8 mouse cellular contexts compared by ENCODE assay signal in genomic region chr13:67682959-67683735, GRCm38 (mm10). TPM values are rescaled to one million over a fixed set of nuclear protein-coding genes. Genes with fewer than 3 reads are reported as not detected.
DNase-seq lines count a peak whose midpoint lies in the region; ATAC-seq and TF ChIP-seq lines count a peak whose summit lies in the region.
"Not testable (repeated sequence)": the region's sequence is repeated elsewhere in the genome, so short reads cannot be mapped to it uniquely, and the experiment has no call there.

No protein-coding gene starts in this region.

- H3K36me3 ChIP-seq in megakaryocyte, embryonic 14.5 days (replicated peaks; ENCODE audit: low read length), result not testable (repeated sequence)

- peak; percentile 60 to 68 for DNase-seq in gastrocnemius, adult 8-10 months (ENCODE audit: low spot score in 2 of 2)
- peak; percentile 79 for DNase-seq in hindlimb bud, embryonic 11.5 days (ENCODE audit: extremely low spot score, low read depth, low spot score)
- DNase-seq in left cerebral cortex, adult 8-10 months (ENCODE audit: low spot score in 2 of 2), result peak; percentile 75 to 90
- peak; percentile 88 to 94 for DNase-seq in right cerebral cortex, postnatal 10 days (ENCODE audit: low spot score in 2 of 2)
- DNase-seq in urinary bladder, postnatal 25 days (ENCODE audit: low spot score), result peak; percentile 69

- peak overlapping the region; percentile 63 for H3K4me3 ChIP-seq in cortical plate, adult 2 months (ENCODE audit: insufficient read depth, low read length)
- peak overlapping the region; percentile 93 for H3K4me3 ChIP-seq in megakaryocyte, embryonic 14.5 days (replicated peaks)

- not testable (repeated sequence) for TF ChIP-seq CTCF in cortical plate, adult 2 months (IDR thresholded peaks at IDR 0.05; ENCODE audit: extremely low read depth, insufficient read depth, low read length)

- not testable (repeated sequence) for H3K27ac ChIP-seq in cortical plate, adult 2 months (ENCODE audit: insufficient read depth, low read length)

- peak; percentile 70; the same call in 1 of the 2 replicates for TF ChIP-seq POLR2A in cortical plate, adult 2 months (IDR thresholded peaks at IDR 0.05; ENCODE audit: extremely low read depth, insufficient read depth, low read length)

- H3K4me1 ChIP-seq in cortical plate, adult 2 months (ENCODE audit: control insufficient read depth, insufficient read depth, low read length), result not testable (repeated sequence)
- H3K4me1 ChIP-seq in megakaryocyte, embryonic 14.5 days, result peaks cover 12% of the 10 kb centered on the region

- not testable (repeated sequence) for H3K9me3 ChIP-seq in megakaryocyte, embryonic 14.5 days

- ATAC-seq in activated CD4-positive, CD25-positive, alpha-beta regulatory T cell, adult 4 months, result peak; percentile 99

- H3K27me3 ChIP-seq in megakaryocyte, embryonic 14.5 days (replicated peaks), result not testable (repeated sequence)

RNA-seq across cellular contexts. Expression of gene Zfp738, which starts 3.7 kb away (rescaled TPM):
- 10 to 100 TPM; 11.9 to 16.7 TPM for polyA plus RNA-seq in activated CD4-positive, CD25-positive, alpha-beta regulatory T cell, adult 4 months (2017; shearing (Covaris generic))
- 11.9 and 13.8 TPM in 2 replicates for polyA plus RNA-seq in cortical plate, adult 2 months (2012; rRNA removed)
- 1 to 10 TPM; 3.1 to 4.8 (median 3.6) TPM for total RNA-seq in gastrocnemius, adult 8-10 months (2022)
- total RNA-seq in left cerebral cortex, adult 8-10 months (2022), result 10 to 100 TPM; 21.5 to 29.8 (median 22.6) TPM
- 0.26 and 3.6 TPM in 2 replicates for polyA plus RNA-seq in megakaryocyte, embryonic 14.5 days (2012; ENCODE audit: insufficient read depth, low replicate concordance)

RNA-seq across cellular contexts. Expression of gene Zfp729a, which starts 45.6 kb away (rescaled TPM):
- polyA plus RNA-seq in activated CD4-positive, CD25-positive, alpha-beta regulatory T cell, adult 4 months (2017; shearing (Covaris generic)), result 1 to 10 TPM; 6.7 to 8.0 TPM
- 3.8 and 4.4 TPM in 2 replicates for polyA plus RNA-seq in cortical plate, adult 2 months (2012; rRNA removed)
- total RNA-seq in gastrocnemius, adult 8-10 months (2022), result 1 to 10 TPM; 2.1 to 3.6 (median 2.7) TPM
- total RNA-seq in left cerebral cortex, adult 8-10 months (2022), result 10 to 100 TPM in 3 of 4 experiments, 1 to 10 TPM in 1; 7.8 to 13.7 (median 10.4) TPM
- polyA plus RNA-seq in megakaryocyte, embryonic 14.5 days (2012; ENCODE audit: insufficient read depth, low replicate concordance), result 0.26 TPM in 1 of 2 replicates, not detected in the other

RNA-seq across cellular contexts. Expression of gene Gm49345, which starts 45.6 kb away (rescaled TPM):
- polyA plus RNA-seq in activated CD4-positive, CD25-positive, alpha-beta regulatory T cell, adult 4 months (2017; shearing (Covaris generic)), result 1 to 10 TPM; 2.5 to 5.2 TPM
- polyA plus RNA-seq in cortical plate, adult 2 months (2012; rRNA removed), result not detected in 2 replicates
- 1 to 10 TPM in 1 of 4 experiments, under 1 TPM in 3; 0.64 to 1.5 (median 0.87) TPM for total RNA-seq in gastrocnemius, adult 8-10 months (2022)
- total RNA-seq in left cerebral cortex, adult 8-10 months (2022), result 1 to 10 TPM in 2 of 4 experiments, under 1 TPM in 2; 0.89 to 3.2 (median 1.7) TPM
- polyA plus RNA-seq in megakaryocyte, embryonic 14.5 days (2012; ENCODE audit: insufficient read depth, low replicate concordance), result not detected in 2 replicates

RNA-seq across cellular contexts. Expression of gene Zfp65, which starts 45.8 kb away (rescaled TPM):
- polyA plus RNA-seq in activated CD4-positive, CD25-positive, alpha-beta regulatory T cell, adult 4 months (2017; shearing (Covaris generic)), result 1 to 10 TPM; 6.8 to 7.4 TPM
- 4.8 and 5.1 TPM in 2 replicates for polyA plus RNA-seq in cortical plate, adult 2 months (2012; rRNA removed)
- total RNA-seq in gastrocnemius, adult 8-10 months (2022), result 1 to 10 TPM; 5.6 to 6.2 (median 5.6) TPM
- total RNA-seq in left cerebral cortex, adult 8-10 months (2022), result 10 to 100 TPM; 13.1 to 14.0 (median 13.6) TPM
- not detected in 2 replicates for polyA plus RNA-seq in megakaryocyte, embryonic 14.5 days (2012; ENCODE audit: insufficient read depth, low replicate concordance)
